Mouse (Mus musculus) retina, postnatal 1 day (tissue): Measurements from ENCODE around the gene Sarm1.
"Not testable (repeated sequence)": the region's sequence is repeated elsewhere in the genome, so short reads cannot be mapped to it uniquely, and the experiment has no call there.

Experiments used
- DNase-seq: peaks from one replicate; pipeline ENCODE4 v3.0.0-alpha.2; 2012

The Sarm1 gene

DNA sequence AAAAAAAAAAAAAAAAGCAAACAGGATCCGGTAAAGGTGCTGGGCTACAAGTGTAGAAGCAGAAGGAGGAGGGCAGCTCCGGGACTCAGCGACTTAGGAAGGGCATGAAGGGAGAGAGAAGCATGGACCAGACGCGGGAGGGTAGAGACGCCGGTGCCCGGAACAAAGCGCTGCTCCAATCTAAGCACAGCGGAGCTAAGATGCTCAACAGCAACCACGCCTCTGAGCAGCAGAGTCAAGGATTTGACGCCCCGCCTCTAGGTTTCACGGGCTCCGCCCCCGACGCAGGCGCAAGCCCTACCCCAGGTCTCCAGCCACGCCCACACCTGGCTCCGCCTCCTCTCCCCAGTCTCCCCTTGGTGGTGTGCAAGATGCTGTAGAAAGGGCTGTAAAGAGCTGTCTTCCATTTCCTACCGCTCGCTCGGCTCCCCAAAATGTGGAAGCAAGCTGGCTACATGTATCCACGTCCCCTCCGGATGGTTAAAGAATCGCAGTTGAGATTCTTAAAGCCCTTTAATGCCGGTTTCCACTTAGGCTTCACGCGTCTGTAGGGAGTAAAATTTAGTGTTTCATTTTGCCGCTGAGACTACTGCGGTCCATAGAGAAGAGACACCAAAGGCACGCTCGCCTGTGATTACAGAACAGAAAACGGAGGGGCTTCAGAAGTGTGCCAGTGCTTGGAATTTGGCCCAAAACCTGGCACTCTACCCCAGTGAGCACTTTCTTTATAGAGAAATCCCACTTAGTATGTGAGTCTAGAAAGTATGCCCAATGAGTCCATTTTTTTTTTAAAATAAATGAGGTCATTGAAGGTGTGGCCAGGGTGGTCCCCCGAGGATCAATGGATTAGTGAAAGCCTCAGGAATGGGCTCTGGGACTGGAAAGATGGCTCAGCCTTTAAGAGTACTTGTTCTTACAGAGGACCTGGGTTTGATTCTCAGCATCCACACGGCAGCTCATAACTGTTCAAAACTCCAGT is at the start of gene Sarm1:
TSS of gene Sarm1 (minus strand) at position 211 of the 979 bp plus-strand sequence.
- DNase-seq, result peak; percentile 97

DNA sequence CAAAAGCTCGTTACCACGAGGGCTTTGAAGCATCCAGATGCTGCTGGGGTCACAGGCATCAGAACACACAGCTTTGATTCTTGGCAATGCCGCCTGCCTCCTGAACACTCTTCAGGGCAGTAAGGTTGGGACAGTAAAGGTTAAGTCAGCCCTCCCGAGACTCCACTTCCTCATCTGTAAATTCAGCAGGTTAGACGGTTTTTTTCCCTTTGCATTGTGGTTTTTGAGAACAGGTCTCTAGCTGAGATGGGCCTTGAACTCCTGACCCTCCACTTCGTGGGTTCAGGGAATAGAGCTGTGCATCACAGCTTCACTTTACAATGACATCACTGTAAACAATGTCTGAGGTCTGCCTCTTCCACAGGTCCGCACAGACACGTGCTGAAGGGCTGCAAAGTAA is 47.6 kb upstream of the Sarm1 start:
- DNase-seq, result no peak

DNA sequence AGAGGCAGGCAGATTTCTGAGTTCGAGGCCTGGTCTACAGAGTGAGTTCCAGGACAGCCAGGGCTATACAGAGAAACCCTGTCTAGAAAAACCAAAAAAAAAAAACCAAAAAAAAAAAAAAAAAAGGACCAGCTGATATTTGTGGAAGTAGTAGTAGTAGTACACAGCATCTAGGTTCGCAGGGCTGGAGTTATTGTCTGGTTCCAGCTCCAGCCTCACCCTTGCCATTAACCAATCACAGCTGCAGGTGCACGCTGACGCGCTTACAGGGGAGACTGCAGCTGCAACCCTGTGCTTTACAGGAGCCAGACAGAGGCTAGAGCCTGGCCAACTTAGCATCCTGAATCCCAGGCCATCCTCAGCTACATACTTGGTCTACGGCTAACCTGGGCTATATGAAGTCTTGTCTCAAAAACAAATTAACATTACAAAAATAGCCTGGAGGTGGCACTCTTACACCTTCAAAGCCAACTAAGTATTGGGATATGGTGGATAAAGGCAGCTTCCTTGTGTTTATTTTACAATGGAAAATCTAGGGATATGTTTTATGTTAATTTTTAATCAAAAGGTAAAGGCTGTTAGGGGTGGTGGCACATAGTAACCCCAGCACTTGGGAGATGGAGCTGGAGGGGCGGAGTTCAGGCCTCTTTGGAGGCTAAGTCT is 47.0 kb upstream of the Sarm1 start:
- no peak for DNase-seq

DNA sequence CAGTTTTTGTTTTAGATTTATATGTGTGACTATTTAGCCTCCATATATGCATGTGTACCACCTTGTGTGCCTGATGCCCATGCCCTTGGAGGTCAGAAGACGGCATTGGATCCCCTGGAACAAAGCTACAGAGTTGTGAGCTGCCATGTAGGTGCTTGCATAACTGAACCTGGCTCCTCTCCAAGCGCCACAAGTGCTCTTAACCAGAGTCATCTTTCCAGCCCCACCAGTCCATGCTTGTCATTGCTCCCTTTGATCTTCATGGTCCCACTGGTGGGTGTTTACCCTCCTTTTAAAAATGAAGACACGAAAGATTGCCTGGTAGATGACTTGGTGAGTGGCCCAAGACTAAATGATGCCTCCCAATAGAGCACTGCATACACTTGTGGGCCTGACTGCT is 42.8 kb upstream of the Sarm1 start:
- no peak for DNase-seq

DNA sequence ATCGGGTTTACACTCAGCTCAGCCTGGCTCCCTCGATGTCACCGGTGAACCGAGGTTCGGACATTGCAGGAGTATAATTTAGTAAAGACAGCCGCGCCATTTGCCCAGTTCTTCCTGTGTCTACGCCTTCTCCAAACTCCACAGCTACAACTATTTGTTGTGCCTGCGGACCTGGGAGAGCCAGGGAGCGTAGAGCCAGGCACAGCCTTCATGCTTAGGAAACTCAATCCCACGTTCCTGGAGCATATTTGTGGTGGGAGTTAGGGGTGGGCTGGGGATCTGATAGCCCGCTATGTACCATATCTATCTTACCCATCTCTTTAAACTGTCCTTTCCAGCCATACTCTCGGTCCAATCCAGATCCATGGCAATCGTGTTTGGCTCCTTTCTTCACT is 39.1 kb upstream of the Sarm1 start:
- no peak for DNase-seq

DNA sequence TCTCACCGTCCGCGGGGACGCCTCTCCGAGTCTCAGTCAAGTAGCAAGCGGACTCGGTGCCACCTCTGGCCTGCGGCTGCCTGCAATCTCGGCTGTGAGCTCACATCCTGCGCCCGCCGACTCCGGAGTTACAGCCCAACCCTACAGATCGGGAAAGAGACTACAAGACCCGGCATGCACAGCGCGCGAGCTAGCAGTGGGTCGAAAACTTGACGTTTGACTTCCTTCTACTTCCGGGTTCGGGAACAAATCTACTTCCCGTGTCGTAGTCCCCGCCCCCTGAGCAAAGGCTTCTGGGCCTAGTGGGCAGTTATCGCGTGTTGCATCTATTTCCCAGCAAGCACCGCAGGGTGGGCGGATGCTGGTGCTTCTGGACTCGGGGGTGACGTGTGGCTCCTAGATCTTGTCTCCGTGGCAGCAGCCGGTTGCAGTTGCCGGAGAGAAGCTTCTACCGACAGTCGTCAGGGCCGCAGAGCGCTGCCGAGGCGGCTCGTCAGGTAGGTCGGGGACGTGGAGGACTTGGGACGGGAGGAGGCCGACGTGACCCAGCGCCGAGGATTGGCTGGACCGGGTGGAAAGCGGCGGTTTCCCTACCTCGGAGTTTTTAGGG is 38.6 kb upstream of the Sarm1 start, which contains the start of the genes Tnfaip1 and Ift20:
TSS of gene Tnfaip1 (minus strand) at position 253 of the 610 bp plus-strand sequence.
TSS of gene Ift20 (plus strand) at position 282 of the 610 bp plus-strand sequence.
- peak; percentile 100 for DNase-seq

DNA sequence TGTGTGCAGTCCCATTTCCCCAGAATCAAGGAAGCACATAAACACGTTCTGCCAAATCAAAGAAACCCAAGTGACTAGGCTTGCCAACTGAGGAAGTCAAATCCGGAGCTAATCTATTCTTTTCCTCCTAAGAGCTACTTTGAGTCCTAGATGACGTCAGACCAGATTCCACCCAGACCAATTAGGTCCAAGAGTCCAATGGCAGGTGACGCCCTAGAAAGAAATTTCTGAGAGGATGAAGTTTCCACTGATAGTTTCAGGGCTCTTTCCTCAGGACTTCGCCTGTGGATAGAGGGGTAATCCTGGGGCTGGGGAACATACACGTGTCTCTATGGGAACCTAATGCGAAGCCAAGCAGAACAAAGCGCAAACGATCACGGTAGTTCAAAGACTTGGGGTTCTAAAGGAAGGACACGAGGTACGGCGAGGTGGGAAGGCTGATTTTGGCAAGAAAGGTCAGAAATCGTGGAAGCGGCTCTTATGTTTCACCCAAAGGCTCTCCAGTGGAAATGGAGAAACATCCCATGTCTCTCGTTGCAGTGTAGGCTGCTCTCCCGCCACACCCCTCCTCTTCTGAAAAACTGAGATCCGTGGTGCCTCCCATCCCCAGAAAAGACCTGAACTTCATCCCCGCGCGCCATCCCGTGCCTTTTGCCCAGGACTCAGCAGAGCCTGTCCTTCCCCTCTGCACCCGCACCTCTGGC is 38.0 kb upstream of the Sarm1 start:
- DNase-seq, result peak; percentile 50

DNA sequence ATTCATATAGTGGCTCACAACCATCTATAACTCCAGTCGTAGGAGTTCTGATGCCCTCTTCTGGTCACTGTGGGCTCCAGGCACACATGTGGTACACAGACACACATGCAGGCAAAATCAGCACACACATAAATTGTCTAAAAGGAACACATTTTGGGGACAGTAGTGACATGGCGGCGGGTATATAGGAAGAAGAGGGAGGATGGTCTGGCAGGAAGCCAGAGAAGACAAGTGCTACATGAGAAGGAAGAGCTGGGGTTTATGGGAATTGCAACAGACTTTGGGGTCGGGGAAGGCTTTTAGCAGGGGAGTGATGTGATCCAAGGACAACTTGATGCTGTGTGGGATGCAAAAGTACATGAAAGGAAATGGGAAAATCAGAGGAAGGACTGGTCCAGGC is 37.0 kb upstream of the Sarm1 start:
- DNase-seq, result no peak

DNA sequence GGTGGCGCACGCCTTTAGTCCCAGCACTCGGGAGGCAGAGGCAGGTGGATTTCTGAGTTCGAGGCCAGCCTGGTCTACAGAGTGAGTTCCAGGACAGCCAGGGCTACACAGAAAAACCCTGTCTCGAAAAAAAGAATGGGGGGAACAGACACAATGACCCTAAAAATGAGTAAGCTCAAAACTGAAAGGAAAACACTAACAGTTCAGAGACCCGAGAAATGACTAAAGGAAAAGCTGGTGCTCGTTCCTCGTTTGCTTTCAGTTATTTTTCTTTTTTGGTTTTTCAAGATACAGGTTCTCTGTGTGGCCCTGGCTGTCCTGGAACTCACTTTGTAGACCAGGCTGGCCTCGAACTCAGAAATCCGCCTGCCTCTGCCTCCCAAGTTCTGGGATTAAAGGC is 34.0 kb upstream of the Sarm1 start:
- not testable (repeated sequence) for DNase-seq

DNA sequence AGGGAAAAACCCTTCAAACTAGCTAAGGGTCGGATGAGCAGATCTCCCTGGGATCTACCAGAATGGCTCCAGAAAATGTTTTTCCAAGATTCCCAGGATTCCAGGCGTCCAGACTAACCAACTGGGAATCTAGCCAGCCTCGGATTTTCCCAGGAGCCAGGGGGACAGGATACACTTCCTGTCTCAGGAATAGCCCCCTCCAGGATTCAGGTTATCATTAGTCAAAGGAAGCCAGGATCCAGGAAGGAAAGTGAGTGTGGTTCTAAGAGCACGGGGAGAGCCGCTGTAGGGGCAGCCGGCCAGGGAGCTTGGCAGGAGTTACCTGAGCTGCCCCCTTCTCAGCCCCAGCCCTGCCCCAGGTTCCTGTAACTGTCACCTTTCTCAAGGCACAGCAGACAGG is 33.5 kb upstream of the Sarm1 start:
- no peak for DNase-seq

DNA sequence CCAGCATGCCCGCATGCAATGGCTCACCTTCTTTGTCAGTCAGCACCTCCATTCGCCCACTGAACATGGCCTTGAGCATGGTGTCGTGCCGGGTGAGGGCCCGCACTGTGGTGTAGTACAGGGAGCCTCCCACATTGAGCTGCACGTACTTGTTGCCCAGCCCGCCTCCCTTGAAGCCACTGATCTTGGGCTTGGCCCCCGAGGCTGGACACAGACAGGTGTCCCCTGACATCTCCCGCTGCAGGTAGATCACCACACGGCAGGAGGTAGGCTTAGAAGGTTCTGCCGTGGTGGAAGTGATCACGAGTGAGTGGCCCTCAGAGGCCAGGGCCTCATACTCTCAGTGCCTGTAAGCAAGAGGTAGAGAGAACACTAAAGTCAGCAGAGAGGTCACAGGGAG is 32.4 kb upstream of the Sarm1 start:
- DNase-seq, result no peak

DNA sequence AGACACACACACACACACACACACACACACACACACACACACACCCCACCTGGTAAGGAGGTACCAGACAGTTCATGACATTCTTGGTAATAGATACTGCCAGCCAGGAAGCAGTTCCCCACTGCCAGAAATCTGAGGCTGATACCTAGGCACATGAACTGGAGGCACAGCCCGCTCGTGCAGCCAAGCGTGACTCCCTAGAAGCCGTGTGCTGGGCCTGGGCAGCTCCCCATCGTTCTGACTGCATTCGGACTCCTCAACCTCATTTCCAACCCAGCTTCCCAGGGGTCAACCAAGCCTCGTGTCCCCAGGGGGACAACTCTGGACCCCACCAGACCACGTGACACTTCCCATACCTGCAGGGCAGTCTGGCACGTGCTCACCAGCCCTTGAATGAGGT is 31.2 kb upstream of the Sarm1 start:
- no peak for DNase-seq

DNA sequence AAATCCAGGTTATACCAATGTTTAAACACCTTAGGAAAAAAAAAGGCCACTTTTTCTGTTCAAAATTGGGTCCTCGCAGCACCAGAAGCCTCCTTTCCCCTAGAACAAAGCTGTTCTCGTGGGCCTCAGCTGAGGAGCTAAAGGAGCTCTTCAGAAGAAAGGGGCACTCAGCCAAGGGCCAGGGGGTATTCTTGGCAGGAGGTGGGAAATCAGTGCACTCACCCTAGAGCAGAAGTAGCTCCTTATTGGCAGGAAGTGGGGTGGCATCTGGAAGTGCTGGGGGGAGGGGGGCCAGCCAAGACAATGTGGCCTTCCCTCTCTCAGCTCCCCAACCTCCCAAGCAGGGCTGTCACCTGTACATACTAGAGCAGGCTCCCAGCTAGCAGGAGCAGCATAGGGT is 27.3 kb upstream of the Sarm1 start:
- DNase-seq, result no peak

DNA sequence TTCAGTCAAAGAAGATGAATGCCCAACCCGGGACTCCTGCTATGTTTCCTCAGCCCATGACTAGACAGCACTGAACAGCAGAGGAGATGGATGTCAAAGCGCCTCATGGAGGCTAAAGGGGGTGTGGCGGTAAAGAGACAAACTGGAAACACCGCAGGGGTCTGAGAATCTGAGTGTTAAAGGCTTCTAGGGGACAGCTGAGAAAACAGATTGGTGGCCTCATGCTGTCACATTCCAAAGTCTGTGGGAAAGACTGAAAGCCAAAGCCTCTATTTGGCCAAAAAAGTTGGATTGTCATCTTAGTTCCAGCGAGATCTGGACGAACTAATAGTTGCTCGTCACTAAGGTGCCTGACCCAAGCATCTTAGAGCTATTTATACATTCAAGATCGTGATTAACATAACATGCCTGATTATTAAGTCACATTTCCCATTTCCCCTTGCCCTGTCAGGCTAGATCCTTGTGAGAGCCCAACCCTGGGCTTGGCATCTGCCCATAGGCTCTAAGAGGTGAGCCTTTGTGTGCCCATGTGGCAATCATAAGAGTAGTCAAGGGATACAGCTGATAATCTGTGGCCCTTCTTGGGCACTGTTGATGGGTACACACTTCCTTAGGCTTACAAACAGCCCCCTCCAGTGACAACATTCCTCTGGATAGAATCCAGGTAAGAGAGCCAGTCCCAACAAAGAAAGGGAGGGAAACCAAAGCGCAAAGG is 25.8 kb upstream of the Sarm1 start:
- no peak for DNase-seq

DNA sequence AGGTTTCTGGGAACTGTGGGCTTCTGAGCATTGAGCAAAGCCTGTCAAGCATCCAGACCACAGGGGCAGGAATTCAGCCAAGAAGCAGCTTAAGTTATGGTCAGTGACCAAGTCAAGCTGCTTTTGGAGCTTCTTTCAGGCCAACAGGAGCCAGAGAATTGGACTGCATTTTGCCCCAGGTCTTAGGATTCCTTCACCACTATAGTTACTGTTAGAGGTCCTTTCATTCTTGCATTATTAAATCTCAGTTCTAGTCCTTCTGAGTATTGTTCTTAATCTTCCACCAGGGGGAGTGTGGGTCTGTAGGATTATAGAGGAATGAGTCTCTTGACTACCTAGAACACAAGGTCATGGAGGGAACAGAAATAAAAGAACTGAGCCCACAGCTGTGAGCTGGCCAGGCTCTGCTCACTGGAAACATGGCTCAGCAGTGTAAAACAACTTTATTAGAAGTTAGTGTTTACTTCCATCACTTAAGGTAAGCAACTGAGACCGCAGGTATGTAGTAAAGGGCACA is 25.0 kb upstream of the Sarm1 start:
- peak; percentile 36 for DNase-seq

DNA sequence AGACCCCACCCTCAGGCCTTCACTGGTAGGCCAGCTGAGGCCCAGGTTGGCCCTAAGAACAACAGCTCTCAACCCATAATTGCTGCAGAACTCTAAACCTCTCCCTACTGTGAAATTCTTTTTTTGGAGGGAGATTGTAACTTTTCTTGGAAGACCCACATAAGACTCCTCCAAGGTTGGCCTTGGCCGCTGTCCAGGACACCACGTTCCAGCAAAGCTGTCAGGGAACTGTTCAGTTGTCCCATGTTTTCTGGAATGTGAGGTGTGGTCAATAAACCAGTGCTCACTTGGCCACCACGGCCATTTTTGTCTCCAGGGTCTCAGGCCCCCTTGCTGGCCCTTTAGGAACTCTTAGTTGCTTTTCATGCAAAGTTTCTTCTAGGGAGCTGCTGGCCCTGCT is 24.3 kb upstream of the Sarm1 start:
- no peak for DNase-seq

DNA sequence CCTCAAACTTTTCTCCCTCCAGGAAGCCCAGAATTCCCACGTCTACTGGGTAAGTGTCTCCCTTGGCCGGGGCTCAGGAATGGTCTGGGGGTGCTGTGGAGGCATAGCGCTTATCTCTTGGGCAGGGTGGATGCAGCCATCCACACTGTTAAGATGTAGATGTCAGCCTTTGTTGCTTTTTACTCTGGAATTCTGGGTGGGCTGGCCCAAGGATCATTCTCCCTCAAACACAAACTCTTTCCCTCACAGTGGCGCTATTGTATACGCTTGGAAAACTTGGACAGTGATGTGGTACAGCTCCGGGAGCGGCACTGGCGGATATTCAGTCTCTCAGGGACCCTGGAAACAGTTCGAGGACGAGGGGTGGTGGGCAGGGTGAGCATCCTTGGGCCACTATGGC is 21.4 kb upstream of the Sarm1 start:
- no peak for DNase-seq

DNA sequence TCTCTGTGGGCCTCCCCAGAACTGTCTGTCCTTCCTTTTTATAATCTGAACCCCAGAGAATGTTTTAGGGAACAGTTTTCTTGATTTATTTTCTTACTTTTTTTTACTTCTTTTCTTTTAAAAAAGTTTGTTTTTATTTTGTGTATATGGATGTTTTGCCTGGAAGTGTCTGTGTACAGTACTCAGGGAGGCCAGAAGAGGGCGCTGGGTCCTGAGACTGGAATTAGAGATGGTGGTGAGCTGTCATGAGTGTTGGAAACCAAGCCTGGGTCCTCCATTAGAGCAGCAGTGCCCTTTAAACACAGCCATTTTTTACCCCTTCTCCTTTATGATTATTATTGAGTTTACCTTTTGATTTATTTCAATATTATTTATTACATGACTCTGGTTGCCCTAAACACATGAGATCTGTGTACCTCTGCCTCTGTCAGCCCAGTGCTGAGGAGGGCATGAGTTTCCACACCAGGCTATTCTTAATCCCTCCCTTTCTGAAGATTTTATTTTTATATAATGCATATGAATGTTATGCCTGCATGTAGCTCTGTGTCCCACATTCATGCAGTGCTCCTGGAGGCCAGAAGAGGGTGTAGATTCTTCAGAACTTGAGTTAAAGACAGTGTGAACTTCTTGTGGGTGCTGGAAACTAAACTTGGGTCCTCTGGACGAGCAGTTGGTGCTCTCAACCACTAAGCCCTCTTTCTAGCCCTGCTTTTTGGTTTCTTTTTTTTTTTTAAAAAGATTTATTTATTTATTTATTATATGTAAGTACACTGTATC is 18.2 kb upstream of the Sarm1 start:
- no peak for DNase-seq

DNA sequence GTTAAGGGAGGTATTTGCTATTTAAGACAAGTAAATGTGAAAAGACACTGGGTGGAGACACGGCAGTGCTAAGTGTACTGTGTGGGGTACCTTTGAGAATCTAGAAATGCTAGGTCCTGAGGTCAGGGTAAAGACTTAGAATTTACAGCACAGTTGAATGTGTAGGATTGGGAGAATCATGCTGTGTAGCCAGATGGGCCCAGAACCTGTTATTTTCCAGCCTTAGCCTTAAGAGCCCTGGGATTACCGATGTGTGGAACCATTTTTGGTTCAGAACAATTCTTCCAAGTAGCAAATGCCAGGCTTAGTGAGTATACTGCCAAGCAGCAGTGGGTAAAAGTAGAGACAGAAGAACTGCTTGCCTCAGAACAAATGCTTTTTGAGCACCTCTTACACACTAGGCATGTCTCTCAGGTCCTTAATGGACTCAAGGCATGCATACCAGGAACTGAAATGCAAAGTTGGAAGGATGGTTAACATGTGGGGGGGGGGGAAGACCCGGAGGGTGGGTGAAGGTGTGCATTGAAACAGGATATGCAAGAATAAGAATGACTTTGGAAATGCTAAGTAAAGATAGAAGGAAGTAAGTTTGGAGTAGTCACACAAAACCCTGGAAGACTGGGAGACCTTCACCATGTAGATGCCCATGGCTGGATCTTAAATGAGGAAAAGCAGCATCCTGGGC is 15.7 kb upstream of the Sarm1 start:
- no peak for DNase-seq
